Mouse (Mus musculus): ENCODE measurements around the gene Senp8. TPM values are rescaled to one million over a fixed set of nuclear protein-coding genes. Genes with fewer than 3 reads are reported as not detected.

The Senp8 gene
- polyA plus RNA-seq, 1 experiment from 2014 or later, result 9.7 TPM

GRCm38 (mm10) chr9:59723096-59723657 is 27.3 kb downstream of the Senp8 start:
- peak; percentile 59; the same call in 1 of the 2 replicates for ATAC-seq
- peak overlapping the region; percentile 27; the same call in 1 of the 2 replicates for H3K9ac ChIP-seq (ENCODE audit: low read depth, low read length)
- 18% methylated on average over 10 of the region's 10 CpGs for WGBS

GRCm38 (mm10) chr9:59721144-59721543 is 29.4 kb downstream of the Senp8 start:
- H3K27me3 ChIP-seq (replicated peaks; ENCODE audit: control insufficient read depth, insufficient read depth, low read length), result no peaks in the 10 kb centered on the region
- H3K4me3 ChIP-seq (ENCODE audit: low read length), result no peak overlapping the region
- no peaks in the 10 kb centered on the region for H3K9me3 ChIP-seq (ENCODE audit: control insufficient read depth, low read length)
- H3K4me1 ChIP-seq (ENCODE audit: control insufficient read depth, insufficient read depth, low read length), result peaks cover 7% of the 10 kb centered on the region
- no peaks in the 10 kb centered on the region for H3K36me3 ChIP-seq (ENCODE audit: control insufficient read depth, insufficient read depth, low read length)
- 88% methylated on average over 5 of the region's 5 CpGs for WGBS
- H3K4me2 ChIP-seq (ENCODE audit: low read depth, low read length), result no peak overlapping the region
- no peak overlapping the region for H3K27ac ChIP-seq (ENCODE audit: low read length)
- ATAC-seq, result no peak
- H3K9ac ChIP-seq (ENCODE audit: low read depth, low read length), result no peak overlapping the region

More at GRCm38 (mm10) chr9:59723096-59723657, 27.3 kb downstream of the Senp8 start:
- H3K36me3 ChIP-seq (ENCODE audit: control insufficient read depth, insufficient read depth, low read length), result no peaks in the 10 kb centered on the region
- no peaks in the 10 kb centered on the region for H3K9me3 ChIP-seq (ENCODE audit: control insufficient read depth, low read length)
- H3K4me2 ChIP-seq (ENCODE audit: low read depth, low read length), result peak overlapping the region; percentile 39
- peaks cover 7% of the 10 kb centered on the region for H3K4me1 ChIP-seq (ENCODE audit: control insufficient read depth, insufficient read depth, low read length)
- no peak overlapping the region for H3K27ac ChIP-seq (ENCODE audit: low read length)
- H3K27me3 ChIP-seq (replicated peaks; ENCODE audit: control insufficient read depth, insufficient read depth, low read length), result no peaks in the 10 kb centered on the region
- H3K4me3 ChIP-seq (ENCODE audit: low read length), result no peak overlapping the region; the same call in 1 of the 2 replicates

GRCm38 (mm10) chr9:59718237-59718636 is 32.3 kb downstream of the Senp8 start:
- no peaks in the 10 kb centered on the region for H3K9me3 ChIP-seq (ENCODE audit: control insufficient read depth, low read length)
- peaks cover 2% of the 10 kb centered on the region for H3K4me1 ChIP-seq (ENCODE audit: control insufficient read depth, insufficient read depth, low read length)
- no peak overlapping the region for H3K9ac ChIP-seq (ENCODE audit: low read depth, low read length)
- 89% methylated on average over 4 of the region's 4 CpGs for WGBS
- H3K36me3 ChIP-seq (ENCODE audit: control insufficient read depth, insufficient read depth, low read length), result no peaks in the 10 kb centered on the region
- no peak overlapping the region for H3K27ac ChIP-seq (ENCODE audit: low read length)
- no peak overlapping the region for H3K4me3 ChIP-seq (ENCODE audit: low read length)
- H3K4me2 ChIP-seq (ENCODE audit: low read depth, low read length), result no peak overlapping the region
- ATAC-seq, result no peak
- no peaks in the 10 kb centered on the region for H3K27me3 ChIP-seq (replicated peaks; ENCODE audit: control insufficient read depth, insufficient read depth, low read length)

- H3K4me2 ChIP-seq (ENCODE audit: low read depth, low read length), result no peak overlapping the region
- no peaks in the 10 kb centered on the region for H3K9me3 ChIP-seq (ENCODE audit: control insufficient read depth, low read length)
- H3K27ac ChIP-seq (ENCODE audit: low read length), result peak overlapping the region; percentile 44; the same call in 1 of the 2 replicates
- H3K36me3 ChIP-seq (ENCODE audit: control insufficient read depth, insufficient read depth, low read length), result no peaks in the 10 kb centered on the region
- H3K4me1 ChIP-seq (ENCODE audit: control insufficient read depth, insufficient read depth, low read length), result peaks cover 2% of the 10 kb centered on the region; the same call in 1 of the 2 replicates
- H3K4me3 ChIP-seq (ENCODE audit: low read length), result no peak overlapping the region
- no peak overlapping the region for H3K9ac ChIP-seq (ENCODE audit: low read depth, low read length)
- ATAC-seq, result peak; percentile 90
- 42% methylated on average over 7 of the region's 7 CpGs for WGBS
- H3K27me3 ChIP-seq (replicated peaks; ENCODE audit: control insufficient read depth, insufficient read depth, low read length), result no peaks in the 10 kb centered on the region
These were observed 34.1 kb downstream of the Senp8 start for GRCm38 (mm10) chr9:59716275-59716898.

GRCm38 (mm10) chr9:59709225-59709624 is 41.3 kb downstream of the Senp8 start:
- H3K27ac ChIP-seq (ENCODE audit: low read length), result no peak overlapping the region
- H3K4me1 ChIP-seq (ENCODE audit: control insufficient read depth, insufficient read depth, low read length), result peaks cover 4% of the 10 kb centered on the region; the same call in 1 of the 2 replicates
- H3K4me3 ChIP-seq (ENCODE audit: low read length), result no peak overlapping the region
- no peaks in the 10 kb centered on the region for H3K27me3 ChIP-seq (replicated peaks; ENCODE audit: control insufficient read depth, insufficient read depth, low read length)
- WGBS, result 84% methylated on average over 3 of the region's 3 CpGs
- no peaks in the 10 kb centered on the region for H3K36me3 ChIP-seq (ENCODE audit: control insufficient read depth, insufficient read depth, low read length)
- no peak for ATAC-seq
- no peak overlapping the region for H3K9ac ChIP-seq (ENCODE audit: low read depth, low read length)
- H3K9me3 ChIP-seq (ENCODE audit: control insufficient read depth, low read length), result no peaks in the 10 kb centered on the region
- H3K4me2 ChIP-seq (ENCODE audit: low read depth, low read length), result no peak overlapping the region

GRCm38 (mm10) chr9:59706850-59707825 is 43.4 kb downstream of the Senp8 start:
- no peaks in the 10 kb centered on the region for H3K36me3 ChIP-seq (ENCODE audit: control insufficient read depth, insufficient read depth, low read length)
- peak; percentile 52 for ATAC-seq
- H3K4me2 ChIP-seq (ENCODE audit: low read depth, low read length), result no peak overlapping the region
- peaks cover 4% of the 10 kb centered on the region; the same call in 1 of the 2 replicates for H3K4me1 ChIP-seq (ENCODE audit: control insufficient read depth, insufficient read depth, low read length)
- no peak overlapping the region for H3K4me3 ChIP-seq (ENCODE audit: low read length)
- H3K27ac ChIP-seq (ENCODE audit: low read length), result peak overlapping the region; percentile 25; the same call in 1 of the 2 replicates
- no peak overlapping the region for H3K9ac ChIP-seq (ENCODE audit: low read depth, low read length)
- no peaks in the 10 kb centered on the region for H3K9me3 ChIP-seq (ENCODE audit: control insufficient read depth, low read length)
- H3K27me3 ChIP-seq (replicated peaks; ENCODE audit: control insufficient read depth, insufficient read depth, low read length), result no peaks in the 10 kb centered on the region
- 46% methylated on average over 10 of the region's 10 CpGs for WGBS

- WGBS, result 49% methylated on average over 6 of the region's 6 CpGs
- peak; percentile 58 for ATAC-seq
- H3K4me3 ChIP-seq (ENCODE audit: low read length), result no peak overlapping the region
- no peak overlapping the region for H3K9ac ChIP-seq (ENCODE audit: low read depth, low read length)
- no peak overlapping the region for H3K27ac ChIP-seq (ENCODE audit: low read length)
- no peaks in the 10 kb centered on the region for H3K27me3 ChIP-seq (replicated peaks; ENCODE audit: control insufficient read depth, insufficient read depth, low read length)
- no peaks in the 10 kb centered on the region for H3K9me3 ChIP-seq (ENCODE audit: control insufficient read depth, low read length)
- peaks cover 4% of the 10 kb centered on the region; the same call in 1 of the 2 replicates for H3K4me1 ChIP-seq (ENCODE audit: control insufficient read depth, insufficient read depth, low read length)
- no peak overlapping the region for H3K4me2 ChIP-seq (ENCODE audit: low read depth, low read length)
- no peaks in the 10 kb centered on the region for H3K36me3 ChIP-seq (ENCODE audit: control insufficient read depth, insufficient read depth, low read length)
These were observed 47.4 kb downstream of the Senp8 start for GRCm38 (mm10) chr9:59703099-59703498.

GRCm38 (mm10) chr9:59701094-59701493 is 49.4 kb downstream of the Senp8 start:
- no peak overlapping the region for H3K9ac ChIP-seq (ENCODE audit: low read depth, low read length)
- no peak overlapping the region for H3K27ac ChIP-seq (ENCODE audit: low read length)
- H3K36me3 ChIP-seq (ENCODE audit: control insufficient read depth, insufficient read depth, low read length), result no peaks in the 10 kb centered on the region
- no peaks in the 10 kb centered on the region for H3K4me1 ChIP-seq (ENCODE audit: control insufficient read depth, insufficient read depth, low read length)
- WGBS, result 85% methylated on average over 7 of the region's 7 CpGs
- H3K4me2 ChIP-seq (ENCODE audit: low read depth, low read length), result no peak overlapping the region
- H3K4me3 ChIP-seq (ENCODE audit: low read length), result no peak overlapping the region
- ATAC-seq, result no peak
- no peaks in the 10 kb centered on the region for H3K27me3 ChIP-seq (replicated peaks; ENCODE audit: control insufficient read depth, insufficient read depth, low read length)
- H3K9me3 ChIP-seq (ENCODE audit: control insufficient read depth, low read length), result no peaks in the 10 kb centered on the region

GRCm38 (mm10) chr9:59696381-59696780 is 54.1 kb downstream of the Senp8 start:
- no peaks in the 10 kb centered on the region for H3K36me3 ChIP-seq (ENCODE audit: control insufficient read depth, insufficient read depth, low read length)
- WGBS, result 75% methylated on average over 3 of the region's 3 CpGs
- H3K4me2 ChIP-seq (ENCODE audit: low read depth, low read length), result no peak overlapping the region
- peaks cover 27% of the 10 kb centered on the region for H3K4me1 ChIP-seq (ENCODE audit: control insufficient read depth, insufficient read depth, low read length)
- no peaks in the 10 kb centered on the region for H3K9me3 ChIP-seq (ENCODE audit: control insufficient read depth, low read length)
- no peak overlapping the region for H3K9ac ChIP-seq (ENCODE audit: low read depth, low read length)
- no peak for ATAC-seq
- no peak overlapping the region for H3K27ac ChIP-seq (ENCODE audit: low read length)
- no peak overlapping the region for H3K4me3 ChIP-seq (ENCODE audit: low read length)
- no peaks in the 10 kb centered on the region for H3K27me3 ChIP-seq (replicated peaks; ENCODE audit: control insufficient read depth, insufficient read depth, low read length)
